Mouse (Mus musculus) lung, embryonic 15.5 days (tissue): ENCODE measurements around the gene Gdf1. TPM values are rescaled to one million over a fixed set of nuclear protein-coding genes. Genes with fewer than 3 reads are reported as not detected.

Source experiments
- ATAC-seq: fragments of 200-750 bp; cut with Nextera tagmentation; 2 replicates; pipeline ENCODE4 v1.8.0; 2017; ENCODE audit warnings: moderate number of reproducible peaks, borderline replicate concordance; ENCODE audit not compliant: low FRiP score, low TSS enrichment; ENCODE audit errors: extremely low read depth
- H3K27ac ChIP-seq: fragments of 300-500 bp; sonication (generic); 2 replicates; pipeline ENCODE4 v1.5.1; 2015; ENCODE audit warnings: moderate library complexity, mild to moderate bottlenecking, inconsistent platforms
- H3K27me3 ChIP-seq: fragments of 300-500 bp; sonication (generic); 2 replicates; pipeline ENCODE4 v1.6.1; 2015; ENCODE audit warnings: inconsistent platforms
- H3K36me3 ChIP-seq: fragments of 300-500 bp; sonication (generic); 2 replicates; pipeline ENCODE4 v1.6.1; 2015; ENCODE audit warnings: inconsistent platforms
- H3K4me1 ChIP-seq: fragments of 300-500 bp; sonication (generic); 2 replicates; pipeline ENCODE4 v1.6.1; 2015; ENCODE audit warnings: inconsistent platforms
- H3K4me2 ChIP-seq: fragments of 300-500 bp; sonication (generic); 2 replicates; pipeline ENCODE4 v1.6.1; 2015; ENCODE audit warnings: inconsistent platforms, mild to moderate bottlenecking, moderate library complexity
- H3K4me3 ChIP-seq: fragments of 300-500 bp; sonication (generic); 2 replicates; pipeline ENCODE4 v1.5.1; 2015; ENCODE audit warnings: mild to moderate bottlenecking, inconsistent platforms
- H3K9ac ChIP-seq: fragments of 300-500 bp; sonication (generic); 2 replicates; pipeline ENCODE4 v1.6.1; 2015; ENCODE audit warnings: inconsistent platforms
- H3K9me3 ChIP-seq: fragments of 300-500 bp; sonication (generic); 2 replicates; pipeline ENCODE4 v1.6.1; 2016; ENCODE audit warnings: inconsistent platforms
- WGBS: fragments of 180-500 bp; shearing (Covaris S2); methylation state at CpG from one replicate; pipeline ENCODE4 v1.1.7; 2015; 5-methylcytosine and 5-hydroxymethylcytosine counted together
- polyA plus RNA-seq: library from polyadenylated mRNA; unstranded; fragments of >200 nt; fragmentation: Nextera tagmentation; extraction: Ambion mirVana; gene quantifications from 2 replicates; pipeline ENCODE4 v1.2.1, GENCODE M21; 2015

Gene Gdf1
- polyA plus RNA-seq: 1.0 TPM in 2 replicates

DNA sequence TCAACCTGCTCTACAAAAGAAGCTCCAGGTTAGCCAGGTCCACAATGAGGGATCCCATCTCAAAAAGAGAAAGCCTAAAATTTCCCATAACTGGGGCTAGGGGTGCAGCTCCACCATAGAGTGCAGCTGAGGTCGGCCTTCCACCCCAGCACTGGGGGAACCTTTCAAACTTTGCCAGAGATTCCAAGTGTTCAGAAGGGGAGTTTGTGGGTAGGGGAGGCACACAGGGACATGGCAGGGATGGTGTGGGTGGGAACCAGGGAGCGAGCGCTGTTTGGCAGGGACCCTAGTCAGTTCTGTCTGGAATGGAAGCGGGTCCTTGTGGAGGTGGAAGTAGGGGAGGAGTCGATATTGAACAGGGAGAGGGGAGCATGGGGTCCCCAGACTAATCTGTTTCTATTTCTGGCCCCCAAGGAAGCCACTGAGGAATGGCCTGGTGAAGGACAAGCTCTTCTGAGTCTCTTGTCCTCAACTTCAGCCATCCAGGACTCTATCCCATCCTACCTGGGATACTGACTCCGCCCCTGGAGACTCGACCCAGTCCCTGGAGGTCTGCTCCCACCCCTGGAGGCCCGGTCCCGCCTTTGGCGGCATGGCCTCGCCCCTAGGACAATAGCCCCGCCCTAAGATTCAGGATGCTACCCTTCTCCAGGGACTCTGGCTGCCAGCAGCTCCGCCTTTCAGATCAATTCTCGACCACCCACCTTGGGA lies at the start of gene Gdf1:
Gene Gdf1, plus strand, starts transcription at position 694 of the 711 bp plus-strand sequence.
- Histone ChIP-seq H3K27ac (no peak within 1 kb of the TSS), H3K4me2 (peak within 1 kb of the TSS; percentile 43), H3K27me3 (no peaks in the 10 kb centered on the region), H3K4me1 (peaks cover 18% of the 10 kb centered on the region), H3K9me3 (no peaks in the 10 kb centered on the region), H3K36me3 (peaks cover 31% of the 10 kb centered on the region), H3K4me3 (peak within 1 kb of the TSS; percentile 17), H3K9ac (no peak within 1 kb of the TSS)
- WGBS: 28% methylated on average over 14 of the region's 14 CpGs
- no peak for ATAC-seq

DNA sequence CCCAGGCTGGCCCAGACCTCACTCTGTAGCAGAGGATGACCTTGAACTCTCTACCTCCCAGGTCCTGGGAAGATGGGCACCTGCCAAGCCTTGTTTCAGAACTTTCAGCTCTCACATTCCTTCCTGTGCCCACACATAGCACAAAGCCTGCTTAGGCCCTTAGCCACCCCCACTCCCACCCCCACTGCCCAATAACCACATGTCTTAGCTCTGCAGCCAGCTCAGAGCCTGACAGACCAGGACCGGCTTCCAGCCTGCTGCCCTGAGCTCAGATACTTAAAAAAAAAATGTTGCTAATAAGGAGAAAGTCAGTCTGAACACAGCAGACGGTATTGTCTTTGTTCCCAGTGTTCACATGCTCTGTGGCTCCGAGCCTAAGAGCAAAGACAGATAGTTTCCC lies 48.6 kb upstream of the Gdf1 start:
- H3K4me1 ChIP-seq: peaks cover 33% of the 10 kb centered on the region
- H3K36me3 ChIP-seq: peaks cover 12% of the 10 kb centered on the region
- no peak overlapping the region for H3K4me2 ChIP-seq
- WGBS: 26% methylated on average over 3 of the region's 3 CpGs
- no peak overlapping the region for H3K9ac ChIP-seq
- no peaks in the 10 kb centered on the region for H3K27me3 ChIP-seq
- H3K9me3 ChIP-seq: no peaks in the 10 kb centered on the region
- no peak for ATAC-seq
- no peak overlapping the region for H3K4me3 ChIP-seq
- H3K27ac ChIP-seq: peak overlapping the region; percentile 83

DNA sequence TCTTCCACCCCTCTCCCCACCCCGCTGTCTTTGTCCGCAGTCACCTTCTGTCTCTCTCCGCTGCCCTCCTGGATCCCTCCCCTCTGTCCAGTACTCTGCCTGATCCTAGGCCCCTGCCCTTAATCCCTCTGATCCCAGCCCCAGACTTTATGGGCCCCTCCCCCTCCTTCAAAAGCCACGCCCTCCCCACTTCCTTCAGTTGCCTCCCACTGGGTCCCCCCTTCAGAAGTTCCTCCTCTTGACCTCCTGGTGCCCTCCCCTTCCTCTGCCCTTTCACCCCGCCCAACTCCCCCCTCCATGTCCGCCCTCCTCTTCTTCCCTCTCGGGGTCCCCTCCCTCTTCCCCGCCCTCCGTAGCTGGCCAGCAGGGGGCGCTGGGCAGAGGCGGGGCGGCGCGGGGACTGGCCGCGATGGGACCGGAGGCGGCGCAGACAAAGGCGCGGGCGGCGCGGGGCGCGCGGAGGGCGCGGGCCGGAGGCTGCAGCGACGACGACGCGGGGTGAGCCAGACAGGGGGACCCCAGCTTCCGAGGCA lies 46.9 kb upstream of the Gdf1 start, which contains the start of gene Homer3:
Gene Homer3, plus strand, starts transcription at position 225 of the 533 bp plus-strand sequence.
- Histone ChIP-seq H3K9ac (peak within 1 kb of the TSS; percentile 89), H3K27me3 (no peaks in the 10 kb centered on the region), H3K4me2 (peak within 1 kb of the TSS; percentile 67), H3K4me3 (peak within 1 kb of the TSS; percentile 82), H3K9me3 (no peaks in the 10 kb centered on the region), H3K36me3 (peaks cover 29% of the 10 kb centered on the region), H3K27ac (peak within 1 kb of the TSS; percentile 83), H3K4me1 (peaks cover 33% of the 10 kb centered on the region)
- 2% methylated on average over 36 of the region's 36 CpGs for WGBS
- peak; percentile 93 for ATAC-seq

DNA sequence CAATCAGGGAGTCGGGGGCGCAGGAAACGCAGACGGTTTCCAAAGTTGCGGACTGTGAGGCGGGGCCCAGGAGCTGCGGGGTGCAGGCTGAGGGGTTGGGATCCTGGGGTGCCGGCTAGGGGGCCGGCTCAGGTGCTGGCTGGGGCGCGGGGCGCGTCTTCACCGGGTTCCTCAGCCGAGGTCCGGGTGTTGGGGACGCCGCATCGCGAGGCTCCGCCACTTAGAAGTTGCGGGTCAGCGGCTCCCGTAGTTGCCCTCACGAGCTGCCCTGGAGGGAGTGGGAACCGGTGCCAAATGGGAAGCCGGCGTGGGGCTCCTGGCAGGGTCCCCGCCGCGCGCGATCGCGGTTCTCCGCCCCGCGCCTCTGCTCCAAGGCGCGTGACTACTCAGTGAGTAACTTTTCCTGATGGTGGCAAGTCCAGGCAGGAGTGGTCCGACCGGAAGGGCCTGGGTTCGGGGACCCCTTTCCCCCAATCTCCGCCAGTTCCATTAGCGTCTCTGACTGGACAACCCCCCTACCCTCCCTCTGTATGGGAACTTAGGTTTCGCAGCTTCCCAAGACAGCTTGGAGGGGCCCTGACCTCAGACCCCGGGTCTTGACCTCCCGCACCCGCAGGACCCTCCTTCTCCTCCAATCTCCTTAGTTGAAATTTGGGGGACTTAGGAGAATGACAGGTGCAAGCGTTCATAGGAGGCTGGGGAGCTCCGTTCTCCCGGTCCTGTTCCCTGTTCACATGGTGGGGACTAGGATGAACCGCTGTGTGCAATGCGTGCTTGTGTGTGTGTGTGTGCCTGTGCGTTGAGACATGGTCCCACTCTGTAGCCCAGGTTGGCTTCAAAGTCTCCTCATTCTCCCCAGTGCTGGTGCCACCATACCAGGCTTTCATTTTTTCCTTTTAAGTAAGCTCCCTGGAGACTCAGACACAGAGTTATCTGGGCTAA lies 46.2 kb upstream of the Gdf1 start:
- under 1% methylated on average over 54 of the region's 55 CpGs for WGBS
- peak; percentile 64 for ATAC-seq
- peak overlapping the region; percentile 67 for H3K4me2 ChIP-seq
- H3K27ac ChIP-seq: peak overlapping the region; percentile 83
- no peaks in the 10 kb centered on the region for H3K27me3 ChIP-seq
- H3K4me3 ChIP-seq: peak overlapping the region; percentile 82
- H3K4me1 ChIP-seq: peaks cover 27% of the 10 kb centered on the region
- H3K9me3 ChIP-seq: no peaks in the 10 kb centered on the region
- H3K9ac ChIP-seq: peak overlapping the region; percentile 89
- H3K36me3 ChIP-seq: peaks cover 34% of the 10 kb centered on the region

DNA sequence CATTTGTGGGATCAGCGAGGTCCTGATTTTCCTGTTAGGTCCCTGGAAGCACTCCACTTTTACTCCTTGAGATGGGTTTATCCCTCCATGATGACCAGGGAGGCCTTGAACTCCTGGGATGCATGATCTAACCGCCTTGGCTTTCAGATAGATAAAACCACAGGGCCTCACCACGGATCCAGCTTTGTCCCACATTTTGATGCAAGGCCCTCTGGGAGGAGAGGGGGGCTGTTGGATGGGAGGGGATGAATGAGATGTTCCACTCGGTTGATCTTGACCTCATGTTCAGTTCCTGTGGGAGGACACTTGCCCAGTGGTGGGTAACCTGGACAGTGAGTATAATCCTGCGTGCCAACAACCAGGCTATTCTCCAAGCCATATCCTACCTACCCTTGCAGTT lies 45.2 kb upstream of the Gdf1 start:
- peaks cover 26% of the 10 kb centered on the region for H3K4me1 ChIP-seq
- no peak overlapping the region for H3K27ac ChIP-seq
- H3K4me2 ChIP-seq: peak overlapping the region; percentile 67
- ATAC-seq: no peak
- no peak overlapping the region for H3K4me3 ChIP-seq
- 66% methylated on average over 5 of the region's 5 CpGs for WGBS
- H3K9me3 ChIP-seq: no peaks in the 10 kb centered on the region
- peaks cover 38% of the 10 kb centered on the region for H3K36me3 ChIP-seq
- H3K9ac ChIP-seq: no peak overlapping the region
- no peaks in the 10 kb centered on the region for H3K27me3 ChIP-seq

DNA sequence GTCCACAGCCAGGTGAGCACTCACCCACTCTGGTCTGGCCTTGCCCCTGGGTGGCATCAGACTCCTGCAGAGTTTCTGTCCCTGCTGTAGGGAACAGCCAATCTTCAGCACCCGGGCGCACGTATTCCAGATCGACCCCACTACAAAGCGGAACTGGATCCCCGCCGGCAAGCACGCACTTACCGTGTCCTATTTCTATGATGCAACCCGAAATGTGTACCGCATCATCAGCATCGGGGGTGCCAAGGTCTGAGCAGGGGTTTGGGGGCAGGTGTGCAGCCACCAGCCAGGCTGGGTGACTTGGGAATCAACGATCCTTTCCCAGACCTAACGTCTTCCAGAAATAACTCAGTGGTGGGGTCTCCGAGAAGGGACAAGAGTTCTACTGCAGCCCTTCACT lies 44.3 kb upstream of the Gdf1 start:
- no peak overlapping the region for H3K4me2 ChIP-seq
- H3K27ac ChIP-seq: no peak overlapping the region
- H3K9me3 ChIP-seq: no peaks in the 10 kb centered on the region
- peaks cover 46% of the 10 kb centered on the region for H3K36me3 ChIP-seq
- no peak for ATAC-seq
- no peak overlapping the region for H3K4me3 ChIP-seq
- H3K9ac ChIP-seq: no peak overlapping the region
- H3K27me3 ChIP-seq: no peaks in the 10 kb centered on the region
- H3K4me1 ChIP-seq: peaks cover 26% of the 10 kb centered on the region
- 96% methylated on average over 15 of the region's 15 CpGs for WGBS

DNA sequence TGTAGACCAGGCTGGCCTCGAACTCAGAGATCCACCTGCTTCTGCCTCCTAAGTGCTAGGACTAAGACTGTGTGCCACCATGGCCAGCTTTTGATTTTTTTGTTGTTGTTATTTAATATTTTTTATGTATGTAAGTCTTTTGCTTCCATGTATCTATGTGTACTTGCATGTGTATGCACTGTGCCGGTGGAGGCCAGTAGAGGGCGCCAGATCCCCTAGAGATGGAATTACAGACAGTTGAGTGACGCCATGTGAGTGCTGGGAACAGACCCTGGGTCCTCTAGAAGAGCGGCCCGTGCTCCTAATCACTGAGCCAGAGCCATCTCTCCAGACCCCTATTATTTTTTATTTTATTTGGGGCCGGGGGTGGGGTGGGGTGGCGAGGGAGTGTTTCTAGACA lies 42.9 kb upstream of the Gdf1 start:
- Histone ChIP-seq H3K4me3 (no peak overlapping the region), H3K27ac (no peak overlapping the region), H3K9ac (no peak overlapping the region), H3K4me2 (no peak overlapping the region), H3K4me1 (peaks cover 13% of the 10 kb centered on the region), H3K27me3 (no peaks in the 10 kb centered on the region), H3K9me3 (no peaks in the 10 kb centered on the region), H3K36me3 (peaks cover 59% of the 10 kb centered on the region)
- no peak for ATAC-seq
- WGBS: 85% methylated on average over 8 of the region's 8 CpGs

DNA sequence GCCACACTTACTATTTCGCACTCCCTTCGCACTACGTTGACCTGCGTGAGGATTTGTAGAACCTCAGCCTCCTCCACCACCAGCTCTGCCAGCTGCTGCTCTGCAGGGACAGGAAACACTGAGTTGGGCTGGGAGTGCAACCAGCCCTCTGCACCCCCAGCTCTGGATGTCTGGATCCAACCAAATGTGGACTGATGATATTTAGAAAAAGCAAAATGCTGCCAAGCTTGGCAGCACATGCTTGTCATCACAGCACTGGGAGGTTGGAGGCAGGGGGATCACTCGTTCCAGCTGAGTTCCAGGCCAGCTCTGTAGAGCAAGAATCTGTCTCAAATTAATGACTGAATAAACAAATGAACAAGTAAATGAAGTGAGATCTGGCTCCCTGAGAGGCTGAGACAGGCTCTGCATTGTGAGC lies 35.6 kb upstream of the Gdf1 start:
- H3K4me2 ChIP-seq: no peak overlapping the region
- no peak overlapping the region for H3K4me3 ChIP-seq
- H3K36me3 ChIP-seq: peaks cover 80% of the 10 kb centered on the region
- H3K4me1 ChIP-seq: peaks cover 40% of the 10 kb centered on the region
- H3K27me3 ChIP-seq: no peaks in the 10 kb centered on the region
- ATAC-seq: peak; percentile 88
- H3K27ac ChIP-seq: peak overlapping the region; percentile 78
- H3K9ac ChIP-seq: no peak overlapping the region
- WGBS: 31% methylated on average over 5 of the region's 5 CpGs
- H3K9me3 ChIP-seq: no peaks in the 10 kb centered on the region

DNA sequence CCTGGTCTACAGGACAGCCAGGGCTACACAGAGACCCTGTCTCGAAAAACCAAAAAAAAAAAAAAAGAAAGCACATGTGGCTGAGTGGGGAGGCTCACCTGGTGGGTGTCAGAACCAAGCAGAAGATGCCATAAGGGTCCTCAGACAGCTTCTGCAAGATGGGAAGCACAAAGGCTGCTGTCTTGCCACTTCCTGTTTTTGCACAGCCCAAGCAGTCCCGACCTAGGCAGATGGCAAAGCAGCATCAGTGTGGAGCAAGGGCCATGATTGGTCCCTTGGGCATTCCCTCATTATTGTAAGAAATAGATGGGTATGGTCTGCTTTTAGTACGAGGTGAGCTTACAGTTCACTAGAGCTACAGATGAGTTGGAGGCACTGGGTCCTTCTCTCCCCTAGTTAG lies 28.7 kb upstream of the Gdf1 start:
- H3K36me3 ChIP-seq: peaks cover 48% of the 10 kb centered on the region
- H3K27me3 ChIP-seq: no peaks in the 10 kb centered on the region
- H3K9ac ChIP-seq: no peak overlapping the region
- 84% methylated on average over 3 of the region's 3 CpGs for WGBS
- H3K9me3 ChIP-seq: no peaks in the 10 kb centered on the region
- H3K4me3 ChIP-seq: no peak overlapping the region
- peak overlapping the region; percentile 85; the same call in 1 of the 2 replicates for H3K4me2 ChIP-seq
- peaks cover 25% of the 10 kb centered on the region for H3K4me1 ChIP-seq
- H3K27ac ChIP-seq: no peak overlapping the region
- ATAC-seq: no peak

DNA sequence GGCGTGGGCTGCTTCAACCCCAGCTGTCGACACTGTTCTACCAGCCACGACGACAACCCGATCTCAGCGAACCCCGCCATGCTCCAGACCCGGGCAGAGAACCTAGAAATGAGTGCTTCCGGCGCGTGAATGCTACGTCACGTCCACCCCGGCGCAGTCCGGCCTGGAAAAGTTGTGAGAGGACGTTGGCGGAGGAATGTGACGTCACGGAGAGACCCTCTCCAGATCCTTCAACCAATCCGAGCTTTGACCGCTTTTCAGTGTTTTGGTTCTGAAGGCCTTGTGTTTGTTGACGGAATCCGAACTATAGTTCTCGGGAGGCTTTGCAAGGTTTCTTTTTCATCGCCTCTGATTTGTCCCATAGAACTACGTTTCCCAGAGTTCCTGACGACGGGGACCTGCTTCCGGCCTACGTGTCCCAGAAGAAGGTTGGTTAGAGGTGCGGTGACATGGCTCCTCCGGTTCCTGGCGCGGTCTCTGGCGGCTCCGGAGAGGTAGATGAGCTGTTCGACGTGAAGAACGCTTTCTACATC lies 27.2 kb upstream of the Gdf1 start, which contains the start of the genes Ddx49 and Cope:
Gene Ddx49, minus strand, starts transcription at position 132 of the 533 bp plus-strand sequence.
Gene Cope, plus strand, starts transcription at position 161 of the 533 bp plus-strand sequence.
- peak within 1 kb of the TSS; percentile 98 for H3K4me3 ChIP-seq
- peak within 1 kb of the TSS; percentile 87 for H3K9ac ChIP-seq
- no peaks in the 10 kb centered on the region for H3K9me3 ChIP-seq
- H3K27me3 ChIP-seq: no peaks in the 10 kb centered on the region
- under 1% methylated on average over 40 of the region's 40 CpGs for WGBS
- H3K4me1 ChIP-seq: peaks cover 20% of the 10 kb centered on the region
- H3K4me2 ChIP-seq: peak within 1 kb of the TSS; percentile 85
- ATAC-seq: peak; percentile 81
- peak within 1 kb of the TSS; percentile 76 for H3K27ac ChIP-seq
- H3K36me3 ChIP-seq: peaks cover 47% of the 10 kb centered on the region

DNA sequence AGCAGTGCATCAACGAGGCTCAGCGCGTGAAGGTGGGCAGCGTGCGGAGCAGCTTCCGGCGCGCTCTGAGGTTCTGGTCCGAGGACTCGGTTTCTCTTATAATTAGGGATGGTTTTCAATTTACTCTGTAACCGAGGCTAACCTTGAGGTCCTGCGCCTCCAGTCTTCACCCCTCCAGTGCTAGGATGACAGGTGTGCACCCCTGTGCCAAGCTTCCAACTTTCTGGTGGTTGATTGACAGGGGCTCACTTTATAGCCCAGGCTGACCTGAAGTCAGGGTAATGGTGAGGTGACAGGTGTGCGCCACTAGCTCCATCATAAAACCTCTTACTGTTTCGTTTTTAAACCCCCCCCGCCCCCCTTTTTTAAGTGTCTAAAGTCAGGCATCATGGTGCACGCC lies 26.7 kb upstream of the Gdf1 start:
- peak overlapping the region; percentile 85 for H3K4me2 ChIP-seq
- WGBS: 4% methylated on average over 16 of the region's 16 CpGs
- H3K4me3 ChIP-seq: peak overlapping the region; percentile 98
- peak overlapping the region; percentile 76 for H3K27ac ChIP-seq
- peaks cover 20% of the 10 kb centered on the region for H3K4me1 ChIP-seq
- peak; percentile 15; the same call in 1 of the 2 replicates for ATAC-seq
- no peaks in the 10 kb centered on the region for H3K9me3 ChIP-seq
- H3K9ac ChIP-seq: peak overlapping the region; percentile 87
- no peaks in the 10 kb centered on the region for H3K27me3 ChIP-seq
- peaks cover 48% of the 10 kb centered on the region for H3K36me3 ChIP-seq
